9 mouse cellular contexts compared by ENCODE assay signal in the genomic region with DNA sequence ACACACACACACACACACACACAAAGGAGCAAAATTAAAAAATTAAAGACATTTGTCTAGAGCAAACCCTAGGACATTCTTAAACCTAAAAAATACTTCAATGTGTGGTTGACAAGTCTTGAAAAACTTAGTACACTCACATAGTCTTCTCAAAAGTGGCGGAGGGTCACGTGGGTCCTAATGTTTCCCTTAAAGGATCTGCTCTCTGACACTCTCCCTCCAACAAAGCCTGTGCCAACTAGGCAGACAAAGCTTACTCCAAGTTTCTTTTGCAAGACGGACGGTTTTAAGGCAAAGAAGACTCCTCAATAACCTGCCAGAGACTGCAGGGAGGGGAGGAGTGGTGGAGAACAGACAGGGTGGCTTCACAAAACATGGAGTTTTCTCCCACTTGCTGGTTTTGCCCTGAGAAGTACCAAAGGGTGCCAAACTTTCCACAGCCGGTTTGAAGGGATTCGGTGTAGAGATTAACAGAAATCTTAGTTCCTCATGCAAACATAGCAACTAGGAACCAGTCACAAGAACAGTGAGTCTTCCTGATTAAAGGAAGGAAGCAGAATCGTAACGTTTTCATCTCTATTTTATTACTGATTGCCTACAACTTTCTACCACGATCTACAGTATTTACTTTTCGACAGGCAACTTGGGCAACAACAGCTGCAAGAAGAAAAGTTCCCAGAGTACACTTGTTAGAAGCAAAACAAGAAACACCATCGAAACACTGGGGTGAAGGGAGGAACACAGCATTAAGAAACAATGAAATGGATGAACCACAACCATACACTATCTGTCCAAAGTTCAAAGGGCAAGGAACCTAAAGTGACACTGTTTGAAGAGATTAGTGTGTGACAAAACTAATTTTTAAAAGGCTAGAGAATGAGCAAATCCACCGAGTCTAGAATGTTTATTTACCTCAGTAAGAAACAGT. TPM values are rescaled to one million over a fixed set of nuclear protein-coding genes. Genes with fewer than 3 reads are reported as not detected.
DNase-seq lines count a peak whose midpoint lies in the region; ATAC-seq and TF ChIP-seq lines count a peak whose summit lies in the region.
"Had no signal": no experiment of that assay in that cellular context is flagged by ENCODE, and none has a peak within 500 bp of the region (broad histone marks: within the 10 kb centered on the region; RNA-seq: fewer than 3 reads in every experiment).

No protein-coding gene starts in this region.

- no peak for TF ChIP-seq POLR2A in CH12.LX (IDR thresholded peaks at IDR 0.05; ENCODE audit: low read depth, low read length)

- TF ChIP-seq EP300 in CH12.LX (IDR thresholded peaks at IDR 0.05; ENCODE audit: low read length) = no peak
- TF ChIP-seq EP300 in liver, postnatal 0 days (IDR thresholded peaks at IDR 0.05; ENCODE audit: low read depth) = no peak

- H3K27me3 ChIP-seq in hindbrain, embryonic 14.5 days (ENCODE audit: control insufficient read depth, insufficient read depth, low read length) = no peaks in the 10 kb centered on the region
- H3K27me3 ChIP-seq in hindbrain, embryonic 16.5 days (replicated peaks; ENCODE audit: control insufficient read depth, insufficient read depth, low read length) = no peaks in the 10 kb centered on the region
- no peaks in the 10 kb centered on the region for H3K27me3 ChIP-seq in CH12.LX (replicated peaks)
- no peaks in the 10 kb centered on the region for H3K27me3 ChIP-seq in embryonic facial prominence, embryonic 13.5 days
- H3K27me3 ChIP-seq in liver, postnatal 0 days (ENCODE audit: insufficient read depth, low read length) = no peaks in the 10 kb centered on the region
- H3K27me3 ChIP-seq: neural tube, embryonic 12.5 days had no signal

- TF ChIP-seq RAD21 in CH12.LX (IDR thresholded peaks at IDR 0.05; ENCODE audit: low read depth, low read length) = no peak

- in situ Hi-C loops in CH12.LX (cut with MboI; ENCODE audit: low pct_ligation_motif_present, low pct_unique_long_range_greater_than_20kb, low sequenced_read_pairs) = loop anchor here (10.0 kb wide), 1 partner anchor 73 kb away; no protein-coding TSS in a partner anchor

- DNase-seq in hindbrain, embryonic 14.5 days (ENCODE audit: low spot score) = no peak
- no peak for DNase-seq in CH12.LX (ENCODE audit: extremely low read depth)
- DNase-seq in liver, postnatal 0 days = no peak
- DNase-seq in right cerebral cortex, postnatal 4 days = no peak
- no peak for DNase-seq in left cerebral cortex, adult 11 months (ENCODE audit: low spot score)

- peaks cover 7% of the 10 kb centered on the region for H3K4me1 ChIP-seq in hindbrain, embryonic 14.5 days (replicated peaks; ENCODE audit: control insufficient read depth, insufficient read depth, low read length)
- H3K4me1 ChIP-seq in hindbrain, embryonic 16.5 days (ENCODE audit: control insufficient read depth, insufficient read depth, low read depth, low read length) = no peaks in the 10 kb centered on the region; the same call in 1 of the 2 replicates
- H3K4me1 ChIP-seq in CH12.LX (ENCODE audit: control insufficient read depth in 1 of 2, insufficient read depth in 2 of 2) = peaks cover 0 to 35% of the 10 kb centered on the region in 2 experiments; a peak in 2 of 4 replicates
- peaks cover 4% of the 10 kb centered on the region; the same call in 1 of the 2 replicates for H3K4me1 ChIP-seq in embryonic facial prominence, embryonic 13.5 days
- peaks cover 55% of the 10 kb centered on the region for H3K4me1 ChIP-seq in liver, postnatal 0 days (ENCODE audit: insufficient read depth)

- no peaks in the 10 kb centered on the region for H3K9me3 ChIP-seq in hindbrain, embryonic 14.5 days (ENCODE audit: control insufficient read depth, low read length)
- H3K9me3 ChIP-seq in hindbrain, embryonic 16.5 days (ENCODE audit: control insufficient read depth, low read length) = no peaks in the 10 kb centered on the region
- no peaks in the 10 kb centered on the region for H3K9me3 ChIP-seq in CH12.LX (replicated peaks; ENCODE audit: low read length)
- H3K9me3 ChIP-seq in embryonic facial prominence, embryonic 13.5 days = no peaks in the 10 kb centered on the region
- H3K9me3 ChIP-seq in liver, postnatal 0 days (ENCODE audit: low read length) = no peaks in the 10 kb centered on the region
- H3K9me3 ChIP-seq: neural tube, embryonic 12.5 days had no signal

- no peak for ATAC-seq in hindbrain, embryonic 14.5 days (ENCODE audit: low FRiP score)
- no peak for ATAC-seq in hindbrain, embryonic 16.5 days
- no peak for ATAC-seq in embryonic facial prominence, embryonic 13.5 days (ENCODE audit: insufficient number of reproducible peaks, insufficient read depth, low FRiP score, low TSS enrichment, low read depth)
- no peak for ATAC-seq in liver, postnatal 0 days
- no peak for ATAC-seq in inflammation-experienced regulatory T-cells, adult 6 months

- no peak for TF ChIP-seq CTCF in CH12.LX (conservative IDR thresholded peaks at IDR 0.05 in 1 of 2, IDR thresholded peaks at IDR 0.05 in 1 of 2; ENCODE audit: low read depth in 2 of 2, low read length in 2 of 2)
- no peak for TF ChIP-seq CTCF in liver, postnatal 0 days (IDR thresholded peaks at IDR 0.05; ENCODE audit: low read depth)

- H3K4me3 ChIP-seq in hindbrain, embryonic 14.5 days (replicated peaks; ENCODE audit: low read length) = no peak overlapping the region
- H3K4me3 ChIP-seq in hindbrain, embryonic 16.5 days (ENCODE audit: low read length) = no peak overlapping the region
- H3K4me3 ChIP-seq in CH12.LX (replicated peaks in 1 of 3; ENCODE audit: low read depth in 2 of 3, low read length in 2 of 3, poor library complexity in 1 of 3) = peak overlapping the region; percentile 38 to 91 (median 76)
- no peak overlapping the region for H3K4me3 ChIP-seq in embryonic facial prominence, embryonic 13.5 days
- peak overlapping the region; percentile 92 for H3K4me3 ChIP-seq in liver, postnatal 0 days (ENCODE audit: low read depth, low read length)
- H3K4me3 ChIP-seq: neural tube, embryonic 12.5 days had no signal

- no peaks in the 10 kb centered on the region for H3K36me3 ChIP-seq in hindbrain, embryonic 14.5 days (replicated peaks; ENCODE audit: control insufficient read depth, insufficient read depth)
- H3K36me3 ChIP-seq in hindbrain, embryonic 16.5 days (ENCODE audit: control insufficient read depth, insufficient read depth, low read length) = no peaks in the 10 kb centered on the region
- H3K36me3 ChIP-seq in CH12.LX (replicated peaks in 1 of 2; ENCODE audit: control insufficient read depth in 1 of 2, insufficient read depth in 1 of 2, low read length in 1 of 2) = no peaks in the 10 kb centered on the region
- no peaks in the 10 kb centered on the region for H3K36me3 ChIP-seq in embryonic facial prominence, embryonic 13.5 days
- no peaks in the 10 kb centered on the region for H3K36me3 ChIP-seq in liver, postnatal 0 days (replicated peaks; ENCODE audit: insufficient read depth, low read length)
- H3K36me3 ChIP-seq: neural tube, embryonic 12.5 days had no signal

- 68% methylated on average over 12 of the region's 12 CpGs for WGBS in hindbrain, embryonic 14.5 days
- WGBS in hindbrain, embryonic 16.5 days = 71% methylated on average over 12 of the region's 12 CpGs
- WGBS in embryonic facial prominence, embryonic 13.5 days = 76% methylated on average over 12 of the region's 12 CpGs
- WGBS in liver, postnatal 0 days (ENCODE audit: insufficient replicate concordance) = 30% methylated on average over 12 of the region's 12 CpGs

- H3K27ac ChIP-seq in hindbrain, embryonic 14.5 days = no peak overlapping the region
- H3K27ac ChIP-seq in hindbrain, embryonic 16.5 days (ENCODE audit: low read depth, low read length) = no peak overlapping the region
- peak overlapping the region; percentile 2; the same call in 1 of the 2 replicates for H3K27ac ChIP-seq in CH12.LX (ENCODE audit: insufficient read depth, low read depth)
- no peak overlapping the region for H3K27ac ChIP-seq in embryonic facial prominence, embryonic 13.5 days
- H3K27ac ChIP-seq in liver, postnatal 0 days (ENCODE audit: low read depth) = peak overlapping the region; percentile 99
- H3K27ac ChIP-seq: neural tube, embryonic 12.5 days had no signal

- dilution Hi-C loops in CH12.LX (cut with MboI; ENCODE audit: extremely low pct_ligation_motif_present, extremely low pct_unique_long_range_greater_than_20kb, low sequenced_read_pairs) = no loop called here

- peak overlapping the region; percentile 92; the same call in 1 of the 2 replicates for H3K4me2 ChIP-seq in hindbrain, embryonic 14.5 days (replicated peaks)
- no peak overlapping the region; the same call in 1 of the 2 replicates for H3K4me2 ChIP-seq in hindbrain, embryonic 16.5 days (ENCODE audit: low read length)
- H3K4me2 ChIP-seq in CH12.LX (ENCODE audit: insufficient read depth, low read depth, poor library complexity, severe bottlenecking) = peak overlapping the region; percentile 84
- H3K4me2 ChIP-seq in embryonic facial prominence, embryonic 13.5 days = 0 out of 2 replicates have a peak overlapping the region, but pooled peaks have one; percentile 11
- peak overlapping the region; percentile 81 for H3K4me2 ChIP-seq in liver, postnatal 0 days (ENCODE audit: low read depth, low read length)

- H3K9ac ChIP-seq in hindbrain, embryonic 14.5 days = no peak overlapping the region
- no peak overlapping the region for H3K9ac ChIP-seq in hindbrain, embryonic 16.5 days (ENCODE audit: low read depth, low read length)
- peak overlapping the region; percentile 39 for H3K9ac ChIP-seq in CH12.LX (ENCODE audit: insufficient read depth, low read depth)
- no peak overlapping the region for H3K9ac ChIP-seq in embryonic facial prominence, embryonic 13.5 days
- H3K9ac ChIP-seq in liver, postnatal 0 days (replicated peaks) = peak overlapping the region; percentile 96
- H3K9ac ChIP-seq: neural tube, embryonic 12.5 days had no signal

- peaks cover 64% of the 10 kb centered on the region for H3K79me2 ChIP-seq in CH12.LX (replicated peaks; ENCODE audit: control insufficient read depth, extremely low read depth, insufficient read depth, poor library complexity, severe bottlenecking)

TF ChIP-seq in CH12.LX, 34 proteins besides CTCF, POLR2A, EP300 and RAD21 (continues in another document):
- TF ChIP-seq E2F4 (IDR thresholded peaks at IDR 0.05; ENCODE audit: insufficient replicate concordance, low read depth, low read length) (no peak), SIN3A (IDR thresholded peaks at IDR 0.05; ENCODE audit: low read length) (no peak), MXI1 (IDR thresholded peaks at IDR 0.05; ENCODE audit: low read depth, low read length) (no peak; the same call in 1 of the 2 replicates), KAT2A (IDR thresholded peaks at IDR 0.05; ENCODE audit: insufficient replicate concordance, low read length) (no peak)

RNA-seq across cellular contexts. Expression of gene Zfand6, which starts 1.8 kb away (rescaled TPM):
- 196 and 217 TPM in 2 replicates for polyA plus RNA-seq in hindbrain, embryonic 14.5 days (2014; fragmentation: Nextera tagmentation; extraction: Ambion mirVana)
- polyA plus RNA-seq in hindbrain, embryonic 16.5 days (2015; fragmentation: Nextera tagmentation; extraction: Ambion mirVana) = 170 and 173 TPM in 2 replicates
- total RNA-seq in CH12.LX (2012; rRNA removed) = 57.5 and 60.1 TPM in 2 replicates
- 184 and 196 TPM in 2 replicates for total RNA-seq in CH12.LX (2014; rRNA removed)
- polyA plus RNA-seq in CH12.LX (2012; ENCODE audit: insufficient read length, low read depth) = 71.0 and 78.0 TPM in 2 replicates
- polyA plus RNA-seq in embryonic facial prominence, embryonic 13.5 days (2015; fragmentation: Nextera tagmentation; extraction: Ambion mirVana) = 170 and 186 TPM in 2 replicates
- 160 and 165 TPM in 2 replicates for polyA plus RNA-seq in liver, postnatal 0 days (2015; fragmentation: Nextera tagmentation; extraction: Ambion mirVana)
- 100 to 1,000 TPM; 133 to 169 (median 137) TPM for polyA plus RNA-seq in inflammation-experienced regulatory T-cells, adult 6 months (2017; shearing (Covaris generic))

Comparison
In these comparisons a context has a peak if more than half of its experiments do, and no peak if none do; other contexts are left out.
1. H3K27ac ChIP-seq: peak in CH12.LX (single experiment) and liver, postnatal 0 days (single experiment); none in hindbrain, embryonic 14.5 days (single experiment), hindbrain, embryonic 16.5 days (single experiment) and embryonic facial prominence, embryonic 13.5 days (single experiment).
2. H3K4me3 ChIP-seq: peak in CH12.LX (3 of 3) and liver, postnatal 0 days (single experiment); none in hindbrain, embryonic 14.5 days (single experiment), hindbrain, embryonic 16.5 days (single experiment) and embryonic facial prominence, embryonic 13.5 days (single experiment).
3. H3K9ac ChIP-seq: peak in CH12.LX (single experiment) and liver, postnatal 0 days (single experiment); none in hindbrain, embryonic 14.5 days (single experiment), hindbrain, embryonic 16.5 days (single experiment) and embryonic facial prominence, embryonic 13.5 days (single experiment).